Mouse (Mus musculus): ENCODE results near the gene Ctse. TPM values are rescaled to one million over a fixed set of nuclear protein-coding genes. Genes with fewer than 3 reads are reported as not detected.

Ctse gene
- polyA plus RNA-seq (2011; ENCODE audit: insufficient read depth, insufficient read length, low replicate concordance, missing spikeins): 118 and 261 TPM in 2 replicates

GRCm38 (mm10) chr1:131637791-131638540 is at the start of gene Ctse:
Ctse (plus strand) TSS chr1:131638306.
- TF ChIP-seq POLR2A (IDR thresholded peaks at IDR 0.05; ENCODE audit: borderline replicate concordance, control insufficient read depth, low read depth, low read length): peak; percentile 40; the same call in 1 of the 2 replicates
- TF ChIP-seq CTCF (IDR thresholded peaks at IDR 0.05; ENCODE audit: control insufficient read depth, insufficient read depth, low read length): no peak
- peaks cover 1% of the 10 kb centered on the region; the same call in 1 of the 2 replicates for H3K4me1 ChIP-seq (ENCODE audit: control insufficient read depth, insufficient read depth, low read length)
- 7% methylated on average over 9 of the region's 9 CpGs for WGBS
- peak within 1 kb of the TSS; percentile 95 for H3K27ac ChIP-seq (ENCODE audit: control insufficient read depth, insufficient read depth, low read depth, low read length, poor library complexity)
- H3K4me3 ChIP-seq (replicated peaks; ENCODE audit: control insufficient read depth, low read depth, low read length): peak within 1 kb of the TSS; percentile 97

GRCm38 (mm10) chr1:131598905-131599304 is 39.2 kb upstream of the Ctse start, which contains the start of gene Avpr1b:
Avpr1b (plus strand) TSS chr1:131599239.
- no peak for TF ChIP-seq POLR2A (IDR thresholded peaks at IDR 0.05; ENCODE audit: borderline replicate concordance, control insufficient read depth, low read depth, low read length)
- TF ChIP-seq CTCF (IDR thresholded peaks at IDR 0.05; ENCODE audit: control insufficient read depth, insufficient read depth, low read length): no peak
- Histone ChIP-seq H3K4me1 (ENCODE audit: control insufficient read depth, insufficient read depth, low read length) (no peaks in the 10 kb centered on the region), H3K4me3 (replicated peaks; ENCODE audit: control insufficient read depth, low read depth, low read length) (no peak within 1 kb of the TSS), H3K27ac (ENCODE audit: control insufficient read depth, insufficient read depth, low read depth, low read length, poor library complexity) (no peak within 1 kb of the TSS)
- 48% methylated on average over 12 of the region's 12 CpGs for WGBS

- TF ChIP-seq CTCF (IDR thresholded peaks at IDR 0.05; ENCODE audit: control insufficient read depth, insufficient read depth, low read length): peak; percentile 42
- no peak for TF ChIP-seq POLR2A (IDR thresholded peaks at IDR 0.05; ENCODE audit: borderline replicate concordance, control insufficient read depth, low read depth, low read length)
- no peaks in the 10 kb centered on the region for H3K4me1 ChIP-seq (ENCODE audit: control insufficient read depth, insufficient read depth, low read length)
- H3K27ac ChIP-seq (ENCODE audit: control insufficient read depth, insufficient read depth, low read depth, low read length, poor library complexity): no peak overlapping the region
- no peak overlapping the region for H3K4me3 ChIP-seq (replicated peaks; ENCODE audit: control insufficient read depth, low read depth, low read length)
- WGBS: 29% methylated on average over 11 of the region's 11 CpGs
These were observed 37.8 kb upstream of the Ctse start for GRCm38 (mm10) chr1:131600314-131600713.

GRCm38 (mm10) chr1:131606719-131607118 is 31.4 kb upstream of the Ctse start:
- H3K4me3 ChIP-seq (replicated peaks; ENCODE audit: control insufficient read depth, low read depth, low read length): no peak overlapping the region
- 65% methylated on average over 2 of the region's 2 CpGs for WGBS
- no peak for TF ChIP-seq POLR2A (IDR thresholded peaks at IDR 0.05; ENCODE audit: borderline replicate concordance, control insufficient read depth, low read depth, low read length)
- no peak for TF ChIP-seq CTCF (IDR thresholded peaks at IDR 0.05; ENCODE audit: control insufficient read depth, insufficient read depth, low read length)
- no peak overlapping the region for H3K27ac ChIP-seq (ENCODE audit: control insufficient read depth, insufficient read depth, low read depth, low read length, poor library complexity)
- H3K4me1 ChIP-seq (ENCODE audit: control insufficient read depth, insufficient read depth, low read length): no peaks in the 10 kb centered on the region

- Histone ChIP-seq H3K4me3 (replicated peaks; ENCODE audit: control insufficient read depth, low read depth, low read length) (peak overlapping the region; percentile 13), H3K4me1 (ENCODE audit: control insufficient read depth, insufficient read depth, low read length) (no peaks in the 10 kb centered on the region; the same call in none of the 2 replicates), H3K27ac (ENCODE audit: control insufficient read depth, insufficient read depth, low read depth, low read length, poor library complexity) (no peak overlapping the region)
- TF ChIP-seq CTCF (IDR thresholded peaks at IDR 0.05; ENCODE audit: control insufficient read depth, insufficient read depth, low read length): no peak
- TF ChIP-seq POLR2A (IDR thresholded peaks at IDR 0.05; ENCODE audit: borderline replicate concordance, control insufficient read depth, low read depth, low read length): no peak
- WGBS: 45% methylated on average over 4 of the region's 4 CpGs
These were observed 25.4 kb upstream of the Ctse start for GRCm38 (mm10) chr1:131612556-131613155.

GRCm38 (mm10) chr1:131613361-131614133 is 24.6 kb upstream of the Ctse start:
- 57% methylated on average over 16 of the region's 16 CpGs for WGBS
- TF ChIP-seq CTCF (IDR thresholded peaks at IDR 0.05; ENCODE audit: control insufficient read depth, insufficient read depth, low read length): peak; percentile 90
- TF ChIP-seq POLR2A (IDR thresholded peaks at IDR 0.05; ENCODE audit: borderline replicate concordance, control insufficient read depth, low read depth, low read length): no peak
- H3K4me3 ChIP-seq (replicated peaks; ENCODE audit: control insufficient read depth, low read depth, low read length): peak overlapping the region; percentile 45
- H3K27ac ChIP-seq (ENCODE audit: control insufficient read depth, insufficient read depth, low read depth, low read length, poor library complexity): 0 out of 2 replicates have a peak overlapping the region, but pooled peaks have one; percentile 16
- H3K4me1 ChIP-seq (ENCODE audit: control insufficient read depth, insufficient read depth, low read length): no peaks in the 10 kb centered on the region; the same call in none of the 2 replicates

- 77% methylated on average over 6 of the region's 6 CpGs for WGBS
These were observed 23.5 kb upstream of the Ctse start for GRCm38 (mm10) chr1:131614641-131615040.

More at GRCm38 (mm10) chr1:131614641-131615040, 23.5 kb upstream of the Ctse start:
- no peaks in the 10 kb centered on the region; the same call in none of the 2 replicates for H3K4me1 ChIP-seq (ENCODE audit: control insufficient read depth, insufficient read depth, low read length)
- H3K27ac ChIP-seq (ENCODE audit: control insufficient read depth, insufficient read depth, low read depth, low read length, poor library complexity): no peak overlapping the region
- H3K4me3 ChIP-seq (replicated peaks; ENCODE audit: control insufficient read depth, low read depth, low read length): no peak overlapping the region
- no peak for TF ChIP-seq CTCF (IDR thresholded peaks at IDR 0.05; ENCODE audit: control insufficient read depth, insufficient read depth, low read length)
- no peak for TF ChIP-seq POLR2A (IDR thresholded peaks at IDR 0.05; ENCODE audit: borderline replicate concordance, control insufficient read depth, low read depth, low read length)

Measured in bone marrow, adult 2 months (tissue).